In genomic region chr11:80580494-80580893, GRCm38 (mm10) we compare ENCODE assay signal across 21 mouse cellular contexts.
DNase-seq lines count a peak whose midpoint lies in the region; ATAC-seq lines count a peak whose summit lies in the region.
"Had no signal": no experiment of that assay in that cellular context is flagged by ENCODE, and none has a peak within 500 bp of the region (broad histone marks: within the 10 kb centered on the region; RNA-seq: fewer than 3 reads in every experiment).

No protein-coding gene starts in this region.

- H3K4me1 ChIP-seq in hindbrain, embryonic 13.5 days (replicated peaks), result peaks cover 41% of the 10 kb centered on the region
- peaks cover 42% of the 10 kb centered on the region for H3K4me1 ChIP-seq in hindbrain, embryonic 14.5 days (replicated peaks; ENCODE audit: control insufficient read depth, insufficient read depth, low read length)
- peaks cover 46% of the 10 kb centered on the region for H3K4me1 ChIP-seq in midbrain, embryonic 14.5 days (ENCODE audit: control insufficient read depth, insufficient read depth, low read length)
- H3K4me1 ChIP-seq in midbrain, embryonic 13.5 days (replicated peaks), result peaks cover 49% of the 10 kb centered on the region

- no peak for DNase-seq in hindbrain, embryonic 14.5 days (ENCODE audit: low spot score)
- no peak for DNase-seq in midbrain, embryonic 14.5 days
- no peak for DNase-seq in urinary bladder, adult 18-20 months (ENCODE audit: low spot score in 2 of 2)
- DNase-seq: adrenal gland, adult 8-10 months; adrenal gland, postnatal 14 days; adrenal gland, postnatal 36 days; cerebellum, adult 11-12 months; cerebellum, adult 2 months; cerebellum, adult 9-10 months; cerebellum, postnatal 10 days; cerebellum, postnatal 25 days; forebrain, postnatal 0 days had no signal

- H3K9ac ChIP-seq in hindbrain, embryonic 13.5 days, result no peak overlapping the region
- no peak overlapping the region for H3K9ac ChIP-seq in hindbrain, embryonic 14.5 days
- H3K9ac ChIP-seq in midbrain, embryonic 14.5 days (replicated peaks; ENCODE audit: low read length), result no peak overlapping the region
- H3K9ac ChIP-seq in midbrain, embryonic 13.5 days (replicated peaks), result no peak overlapping the region
- H3K9ac ChIP-seq: embryonic facial prominence, embryonic 12.5 days; forebrain, embryonic 13.5 days; forebrain, embryonic 15.5 days; forebrain, postnatal 0 days had no signal

- no peaks in the 10 kb centered on the region for H3K36me3 ChIP-seq in hindbrain, embryonic 13.5 days
- no peaks in the 10 kb centered on the region for H3K36me3 ChIP-seq in hindbrain, embryonic 14.5 days (replicated peaks; ENCODE audit: control insufficient read depth, insufficient read depth)
- H3K36me3 ChIP-seq in midbrain, embryonic 14.5 days (ENCODE audit: control insufficient read depth, insufficient read depth, low read length), result no peaks in the 10 kb centered on the region
- H3K36me3 ChIP-seq in midbrain, embryonic 13.5 days, result no peaks in the 10 kb centered on the region
- H3K36me3 ChIP-seq: embryonic facial prominence, embryonic 10.5 days; embryonic facial prominence, embryonic 12.5 days; forebrain, embryonic 15.5 days; G1E had no signal

- no peak for ATAC-seq in hindbrain, embryonic 13.5 days (ENCODE audit: low FRiP score)
- ATAC-seq in hindbrain, embryonic 14.5 days (ENCODE audit: low FRiP score), result no peak
- no peak for ATAC-seq in midbrain, embryonic 14.5 days (ENCODE audit: low FRiP score, low TSS enrichment)
- ATAC-seq in midbrain, embryonic 13.5 days, result no peak
- ATAC-seq: activated CD4-positive, CD25-positive, alpha-beta regulatory T cell, adult 4 months; forebrain, embryonic 13.5 days; forebrain, embryonic 15.5 days; forebrain, postnatal 0 days; Patski had no signal

- peaks cover 22% of the 10 kb centered on the region; the same call in 1 of the 2 replicates for H3K27me3 ChIP-seq in hindbrain, embryonic 13.5 days
- no peaks in the 10 kb centered on the region for H3K27me3 ChIP-seq in hindbrain, embryonic 14.5 days (ENCODE audit: control insufficient read depth, insufficient read depth, low read length)
- no peaks in the 10 kb centered on the region for H3K27me3 ChIP-seq in midbrain, embryonic 14.5 days (ENCODE audit: control insufficient read depth, insufficient read depth, low read length)
- peaks cover 17% of the 10 kb centered on the region for H3K27me3 ChIP-seq in midbrain, embryonic 13.5 days
- H3K27me3 ChIP-seq: embryonic facial prominence, embryonic 12.5 days; Patski had no signal

- H3K4me2 ChIP-seq in hindbrain, embryonic 13.5 days, result no peak overlapping the region
- no peak overlapping the region for H3K4me2 ChIP-seq in hindbrain, embryonic 14.5 days (replicated peaks)
- no peak overlapping the region for H3K4me2 ChIP-seq in midbrain, embryonic 14.5 days (ENCODE audit: low read length)
- H3K4me2 ChIP-seq in midbrain, embryonic 13.5 days (replicated peaks), result no peak overlapping the region
- H3K4me2 ChIP-seq: embryonic facial prominence, embryonic 12.5 days; forebrain, embryonic 13.5 days; forebrain, embryonic 15.5 days had no signal

- peak overlapping the region; percentile 44; the same call in 1 of the 2 replicates for H3K27ac ChIP-seq in hindbrain, embryonic 13.5 days
- H3K27ac ChIP-seq in hindbrain, embryonic 14.5 days, result no peak overlapping the region
- H3K27ac ChIP-seq in midbrain, embryonic 14.5 days (replicated peaks; ENCODE audit: low read depth, low read length), result 0 out of 2 replicates have a peak overlapping the region, but pooled peaks have one; percentile 26
- H3K27ac ChIP-seq in midbrain, embryonic 13.5 days, result no peak overlapping the region
- H3K27ac ChIP-seq: embryonic facial prominence, embryonic 10.5 days; embryonic facial prominence, embryonic 12.5 days; forebrain, embryonic 13.5 days; forebrain, embryonic 15.5 days had no signal

- WGBS in hindbrain, embryonic 13.5 days, result 82% methylated on average over 3 of the region's 3 CpGs
- WGBS in hindbrain, embryonic 14.5 days, result 88% methylated on average over 3 of the region's 3 CpGs
- 88% methylated on average over 3 of the region's 3 CpGs for WGBS in midbrain, embryonic 14.5 days
- WGBS in midbrain, embryonic 13.5 days, result 83% methylated on average over 3 of the region's 3 CpGs

- no peaks in the 10 kb centered on the region for H3K9me3 ChIP-seq in hindbrain, embryonic 13.5 days
- H3K9me3 ChIP-seq in hindbrain, embryonic 14.5 days (ENCODE audit: control insufficient read depth, low read length), result no peaks in the 10 kb centered on the region
- no peaks in the 10 kb centered on the region for H3K9me3 ChIP-seq in midbrain, embryonic 14.5 days (ENCODE audit: control insufficient read depth, low read length)
- no peaks in the 10 kb centered on the region for H3K9me3 ChIP-seq in midbrain, embryonic 13.5 days
- H3K9me3 ChIP-seq: embryonic facial prominence, embryonic 10.5 days; embryonic facial prominence, embryonic 12.5 days; forebrain, embryonic 13.5 days; forebrain, embryonic 15.5 days; G1E had no signal

- no peak overlapping the region for H3K4me3 ChIP-seq in hindbrain, embryonic 13.5 days
- no peak overlapping the region for H3K4me3 ChIP-seq in hindbrain, embryonic 14.5 days (replicated peaks; ENCODE audit: low read length)
- H3K4me3 ChIP-seq in midbrain, embryonic 14.5 days (replicated peaks; ENCODE audit: low read depth, low read length), result no peak overlapping the region
- H3K4me3 ChIP-seq in midbrain, embryonic 13.5 days (replicated peaks), result no peak overlapping the region
- H3K4me3 ChIP-seq: embryonic facial prominence, embryonic 10.5 days; embryonic facial prominence, embryonic 12.5 days; forebrain, embryonic 13.5 days; forebrain, embryonic 15.5 days had no signal

Comparison
In these comparisons a context has a peak if more than half of its experiments do, and no peak if none do; other contexts are left out.
1. H3K27ac ChIP-seq: peak in hindbrain, embryonic 13.5 days (single experiment) and midbrain, embryonic 14.5 days (single experiment); none in hindbrain, embryonic 14.5 days (single experiment) and midbrain, embryonic 13.5 days (single experiment).